Mouse (Mus musculus) CH12.LX (cell line): ENCODE data around the gene Zfp691.

Experiments
- CHD2 ChIP-seq: IDR thresholded peaks from 2 replicates; pipeline ENCODE4 v1.6.1; 2011; ENCODE audit warnings: low read length, improper control_type of control experiment
- EP300 ChIP-seq: IDR thresholded peaks from 2 replicates; pipeline ENCODE4 v1.6.1; 2011; ENCODE audit warnings: low read length, improper control_type of control experiment
- JUND ChIP-seq: conservative IDR thresholded peaks from 2 replicates; pipeline ENCODE4 v1.6.1; 2011; ENCODE audit warnings: low read depth, low read length, improper control_type of control experiment
- MYC ChIP-seq: IDR thresholded peaks from 2 replicates; pipeline ENCODE4 v1.6.1; 2011; ENCODE audit warnings: low read depth, mild to moderate bottlenecking, improper control_type of control experiment, low read length
- PAX5 ChIP-seq: IDR thresholded peaks from 2 replicates; pipeline ENCODE4 v1.6.1; 2012; ENCODE audit warnings: low read length, inconsistent platforms, mixed read lengths
- POLR2A ChIP-seq: IDR thresholded peaks from 2 replicates; pipeline ENCODE4 v1.6.1; 2011; ENCODE audit warnings: low read depth, mild to moderate bottlenecking, improper control_type of control experiment, low read length
- RAD21 ChIP-seq: IDR thresholded peaks from 2 replicates; pipeline ENCODE4 v1.6.1; 2011; ENCODE audit warnings: low read depth, mild to moderate bottlenecking, low read length, improper control_type of control experiment, moderate library complexity
- ZNF384 ChIP-seq: IDR thresholded peaks from 2 replicates; pipeline ENCODE4 v1.6.1; 2012; ENCODE audit warnings: low read depth, low read length, improper control_type of control experiment, inconsistent platforms

DNA sequence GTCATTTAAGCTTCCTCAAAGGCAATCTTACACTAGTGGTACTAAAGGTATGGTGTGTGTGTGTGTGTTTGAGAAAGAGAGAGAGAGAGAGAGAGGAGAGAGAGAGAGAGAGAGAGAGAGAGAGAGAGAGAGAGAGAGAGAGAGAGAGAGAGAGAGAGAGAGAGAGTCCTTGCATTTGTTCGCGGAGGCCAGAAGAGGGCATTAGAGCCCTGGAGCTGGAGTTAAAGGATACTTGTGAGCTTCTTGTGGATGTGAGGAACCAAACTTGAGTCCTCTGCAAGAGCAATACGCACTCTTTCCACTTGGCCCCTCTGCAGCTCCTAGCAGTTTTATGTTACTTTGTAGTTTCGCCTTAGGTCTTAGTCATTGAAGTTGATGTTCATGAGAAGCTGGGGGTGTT, 11.0 kb downstream of the Zfp691 start:
- TF ChIP-seq PAX5 (no peak), POLR2A (no peak), RAD21 (no peak), EP300 (no peak), JUND (no peak), CHD2 (no peak), ZNF384 (no peak), MYC (no peak)
